Mouse (Mus musculus) retina, adult 2 months (tissue): ENCODE measurements around the gene Chtop.

Source experiments
- DNase-seq: peaks from one replicate; pipeline ENCODE4 v3.0.0-alpha.2; 2012; ENCODE audit warnings: low read depth, low spot score

Chtop gene

GRCm38 (mm10) chr3:90465081-90465685, 44.1 kb downstream of the Chtop start:
- DNase-seq: no peak

GRCm38 (mm10) chr3:90464552-90465080, 44.7 kb downstream of the Chtop start:
- DNase-seq: no peak

- no peak for DNase-seq
These were observed 46.7 kb downstream of the Chtop start for GRCm38 (mm10) chr3:90462579-90462978.

GRCm38 (mm10) chr3:90461935-90462334, 47.4 kb downstream of the Chtop start:
- DNase-seq: no peak

- no peak for DNase-seq
These were observed 49.0 kb downstream of the Chtop start for GRCm38 (mm10) chr3:90460315-90460714.

GRCm38 (mm10) chr3:90459727-90460126, 49.6 kb downstream of the Chtop start:
- DNase-seq: no peak

- DNase-seq: no peak
These were observed 54.4 kb downstream of the Chtop start for GRCm38 (mm10) chr3:90454931-90455330.

- no peak for DNase-seq
These were observed 57.8 kb downstream of the Chtop start for GRCm38 (mm10) chr3:90451396-90452095.

GRCm38 (mm10) chr3:90450874-90451273, 58.4 kb downstream of the Chtop start:
- no peak for DNase-seq
